Mouse (Mus musculus) thymus, adult 18-20 months (tissue): ENCODE data around the gene Rhox3a.
"Not testable (repeated sequence)": the region's sequence is repeated elsewhere in the genome, so short reads cannot be mapped to it uniquely, and the experiment has no call there.

Source experiments
- DNase-seq, 2 experiments: peaks; one replicate each; pipeline ENCODE4 v3.0.0; 2022; ENCODE audit warnings: mixed read lengths in 2 of 2

Rhox3a gene

DNA sequence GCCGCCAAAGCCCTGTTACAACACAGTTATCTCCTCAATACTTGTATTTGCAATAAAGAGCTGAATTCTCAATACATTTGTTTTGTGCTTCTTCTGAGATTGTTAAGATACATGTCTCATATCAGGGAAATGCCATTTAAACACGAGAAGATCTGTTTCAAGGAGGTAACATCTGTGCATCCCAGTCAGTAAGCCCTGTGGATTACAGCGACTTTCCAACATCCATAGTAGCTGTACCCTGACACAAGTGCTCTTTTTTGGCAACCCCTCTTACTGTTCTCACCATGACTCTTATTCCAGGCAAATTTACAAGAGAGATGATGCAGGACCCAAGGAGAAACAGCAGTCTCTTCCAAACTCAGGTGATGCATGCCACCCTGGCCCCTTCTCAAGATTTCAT, at the start of gene Rhox3a:
Gene Rhox3a (plus strand): TSS at position 301 of the 400 bp plus-strand sequence.
- DNase-seq, result not testable (repeated sequence)

DNA sequence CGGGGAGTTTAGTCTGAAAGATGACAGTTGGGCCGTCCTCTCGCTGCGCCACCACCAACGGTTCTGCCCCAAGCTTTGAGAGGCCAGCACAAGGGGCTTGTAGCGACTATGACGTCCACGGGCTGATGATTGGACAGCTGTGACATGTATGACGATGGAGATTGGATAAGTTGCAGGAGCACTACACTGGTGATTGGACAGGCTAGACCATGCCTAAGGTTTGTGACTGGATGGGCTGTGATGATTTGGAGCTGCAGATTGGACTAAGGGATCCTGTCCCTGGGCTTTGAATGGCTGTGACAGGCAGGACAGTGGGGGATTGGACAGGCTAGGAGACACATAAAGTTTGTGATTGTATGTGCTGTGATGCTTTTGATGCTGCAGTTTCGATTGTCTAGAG, 38.8 kb upstream of the Rhox3a start, which contains the start of gene Gm9:
Gene Gm9 (minus strand): TSS at position 101 of the 400 bp plus-strand sequence.
- no peak for DNase-seq

DNA sequence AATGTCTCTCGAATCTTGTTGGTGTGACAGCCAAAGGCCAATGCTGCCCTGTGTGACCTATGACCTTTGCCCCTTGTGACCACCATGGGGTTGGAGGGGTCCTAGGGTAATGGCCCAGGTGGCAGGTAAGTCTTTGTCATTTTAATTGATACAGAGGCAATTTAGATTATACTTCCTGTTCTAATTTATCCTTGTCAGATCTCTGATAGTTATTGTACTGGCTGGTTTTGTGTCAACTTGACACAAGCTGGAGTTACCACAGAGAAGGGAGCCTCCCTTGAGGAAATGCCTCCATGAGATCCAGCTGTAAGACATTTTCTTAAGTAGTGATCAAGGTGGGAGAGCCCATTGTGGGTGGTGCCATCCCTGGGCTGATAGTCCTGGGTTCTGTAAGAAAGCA, 27.6 kb upstream of the Rhox3a start, which contains the start of gene Rhox1:
Gene Rhox1 (minus strand): TSS at position 101 of the 400 bp plus-strand sequence.
- not testable (repeated sequence) for DNase-seq

GRCm38 (mm10) chrX:37244676-37245075, 5.0 kb upstream of the Rhox3a start, which contains the start of gene Rhox2a:
Rhox2a (plus strand) TSS chrX:37244976.
- not testable (repeated sequence) for DNase-seq

GRCm38 (mm10) chrX:37265038-37265437, 15.3 kb downstream of the Rhox3a start, which contains the start of gene Rhox4a:
Rhox4a (plus strand) TSS chrX:37265338.
- DNase-seq, result not testable (repeated sequence)
